In genomic region chr5:136936750-136937149, GRCm38 (mm10) we compare ENCODE assay signal across 30 mouse cellular contexts. TPM values are rescaled to one million over a fixed set of nuclear protein-coding genes. Genes with fewer than 3 reads are reported as not detected.
"Had no signal": no experiment of that assay in that cellular context is flagged by ENCODE, and none has a peak within 500 bp of the region (broad histone marks: within the 10 kb centered on the region; RNA-seq: fewer than 3 reads in every experiment).

No protein-coding gene starts in this region.

- H3K27me3 ChIP-seq: limb, embryonic 12.5 days; limb, embryonic 13.5 days; limb, embryonic 15.5 days; liver, embryonic 12.5 days; liver, embryonic 13.5 days; liver, embryonic 15.5 days; lung, embryonic 15.5 days; megakaryocyte, embryonic 14.5 days; midbrain, embryonic 12.5 days; midbrain, embryonic 15.5 days; neural tube, embryonic 12.5 days had no signal

- H3K9ac ChIP-seq: limb, embryonic 12.5 days; limb, embryonic 13.5 days; limb, embryonic 15.5 days; liver, embryonic 12.5 days; liver, embryonic 13.5 days; liver, embryonic 14.5 days; liver, embryonic 15.5 days; liver, postnatal 0 days; lung, embryonic 14.5 days; lung, embryonic 15.5 days; midbrain, embryonic 12.5 days; midbrain, embryonic 15.5 days; neural tube, embryonic 12.5 days had no signal

- H3K9me3 ChIP-seq: limb, embryonic 10.5 days; limb, embryonic 12.5 days; limb, embryonic 13.5 days; limb, embryonic 15.5 days; liver, embryonic 12.5 days; liver, embryonic 13.5 days; liver, embryonic 15.5 days; lung, embryonic 15.5 days; midbrain, embryonic 10.5 days; midbrain, embryonic 12.5 days; midbrain, embryonic 15.5 days; neural tube, embryonic 12.5 days had no signal

- H3K36me3 ChIP-seq: limb, embryonic 10.5 days; limb, embryonic 13.5 days; limb, embryonic 15.5 days; liver, embryonic 12.5 days; liver, embryonic 13.5 days; liver, embryonic 15.5 days; lung, embryonic 15.5 days; midbrain, embryonic 10.5 days; midbrain, embryonic 12.5 days; midbrain, embryonic 15.5 days; neural tube, embryonic 12.5 days had no signal

- H3K4me1 ChIP-seq: limb, embryonic 10.5 days; limb, embryonic 12.5 days; limb, embryonic 13.5 days; limb, embryonic 15.5 days; liver, embryonic 12.5 days; liver, embryonic 13.5 days; liver, embryonic 15.5 days; lung, embryonic 15.5 days; megakaryocyte, embryonic 14.5 days; midbrain, embryonic 10.5 days; midbrain, embryonic 12.5 days; midbrain, embryonic 15.5 days; neural tube, embryonic 12.5 days had no signal

- H3K27ac ChIP-seq: left cerebral cortex, adult 2 months; limb, embryonic 10.5 days; limb, embryonic 12.5 days; limb, embryonic 13.5 days; limb, embryonic 15.5 days; liver, embryonic 12.5 days; liver, embryonic 13.5 days; liver, embryonic 14.5 days; liver, embryonic 15.5 days; lung, embryonic 15.5 days; macrophage; midbrain, embryonic 10.5 days; midbrain, embryonic 12.5 days; midbrain, embryonic 15.5 days; neural tube, embryonic 12.5 days had no signal

- H3K4me3 ChIP-seq: left cerebral cortex, adult 2 months; limb, embryonic 10.5 days; limb, embryonic 12.5 days; limb, embryonic 13.5 days; limb, embryonic 15.5 days; liver, embryonic 12.5 days; liver, embryonic 13.5 days; liver, embryonic 15.5 days; lung, embryonic 15.5 days; megakaryocyte, embryonic 14.5 days; midbrain, embryonic 10.5 days; midbrain, embryonic 12.5 days; midbrain, embryonic 15.5 days; myocyte; neural tube, embryonic 12.5 days had no signal

- DNase-seq: left cerebral cortex, postnatal 4 days; liver, embryonic 13.5 days; lung, adult 18-20 months; lung, adult 2 months; lung, embryonic 14.5 days; midbrain, embryonic 14.5 days had no signal

- ATAC-seq: liver, embryonic 12.5 days; liver, postnatal 0 days; lung, postnatal 0 days; midbrain, embryonic 15.5 days; midbrain, embryonic 16.5 days had no signal

- H3K4me2 ChIP-seq: limb, embryonic 12.5 days; limb, embryonic 13.5 days; limb, embryonic 15.5 days; liver, embryonic 11.5 days; liver, embryonic 12.5 days; liver, embryonic 13.5 days; liver, embryonic 15.5 days; lung, embryonic 14.5 days; lung, embryonic 15.5 days; midbrain, embryonic 12.5 days; midbrain, embryonic 15.5 days; neural tube, embryonic 12.5 days had no signal

RNA-seq across cellular contexts. Expression of gene Cldn15, which starts 29.7 kb away (rescaled TPM):
- total RNA-seq: left cerebral cortex, adult 18-20 months; left cerebral cortex, postnatal 10 days; left cerebral cortex, postnatal 36 days had no signal
- polyA plus RNA-seq: macrophage; neural tube, embryonic 11.5 days had no signal
